Mouse (Mus musculus): ENCODE results near the gene Rad17.
A peak's percentile ranks its signal among the peaks of the same experiment; 100 is the strongest.

The Rad17 gene

GRCm38 (mm10) chr13:100650550-100651438 lies at the start of gene Rad17, which contains the start of gene Ak6:
Gene Rad17, minus strand, starts transcription at chr13:100651051.
Gene Ak6, plus strand, starts transcription at chr13:100650979.
- DNase-seq, result peak; percentile 96

- DNase-seq, result no peak
These were observed 48.0 kb upstream of the Rad17 start for GRCm38 (mm10) chr13:100698866-100699265.

- no peak for DNase-seq
These were observed 46.7 kb upstream of the Rad17 start for GRCm38 (mm10) chr13:100697541-100697940.

GRCm38 (mm10) chr13:100687513-100687912 lies 36.7 kb upstream of the Rad17 start:
- DNase-seq, result no peak

GRCm38 (mm10) chr13:100684355-100684754 lies 33.5 kb upstream of the Rad17 start:
- no peak for DNase-seq

- DNase-seq, result no peak
These were observed 32.0 kb upstream of the Rad17 start for GRCm38 (mm10) chr13:100682837-100683236.

GRCm38 (mm10) chr13:100681615-100682014 lies 30.8 kb upstream of the Rad17 start:
- DNase-seq, result no peak

GRCm38 (mm10) chr13:100675936-100676635 lies 25.2 kb upstream of the Rad17 start:
- DNase-seq, result no peak

- no peak for DNase-seq
These were observed 19.4 kb upstream of the Rad17 start for GRCm38 (mm10) chr13:100670181-100670741.

- no peak for DNase-seq
These were observed 18.6 kb upstream of the Rad17 start, which contains the start of gene Ccdc125 for GRCm38 (mm10) chr13:100669291-100670022. Gene Ccdc125, plus strand, starts transcription at chr13:100669717.

GRCm38 (mm10) chr13:100659864-100660456 lies 9.1 kb upstream of the Rad17 start:
- DNase-seq, result peak; percentile 36

GRCm38 (mm10) chr13:100658091-100658490 lies 7.2 kb upstream of the Rad17 start:
- no peak for DNase-seq

GRCm38 (mm10) chr13:100651439-100652186 lies 762 bp upstream of the Rad17 start, which contains the start of gene Taf9:
Gene Taf9, plus strand, starts transcription at chr13:100651579.
- no peak for DNase-seq

- DNase-seq, result no peak
These were observed 2.6 kb downstream of the Rad17 start for GRCm38 (mm10) chr13:100648223-100648622.

GRCm38 (mm10) chr13:100642471-100643209 lies 8.2 kb downstream of the Rad17 start:
- DNase-seq, result no peak

GRCm38 (mm10) chr13:100634106-100634691 lies 16.7 kb downstream of the Rad17 start:
- no peak for DNase-seq

- no peak for DNase-seq
These were observed 28.6 kb downstream of the Rad17 start for GRCm38 (mm10) chr13:100622241-100622640.

- DNase-seq, result no peak
These were observed 33.3 kb downstream of the Rad17 start for GRCm38 (mm10) chr13:100617583-100617982.

GRCm38 (mm10) chr13:100616181-100617087 lies 34.4 kb downstream of the Rad17 start, which contains the start of gene Marveld2:
Gene Marveld2, minus strand, starts transcription at chr13:100616971.
- peak; percentile 76 for DNase-seq

All from cerebellum, adult 11 months (tissue).